Mouse (Mus musculus) neural tube, embryonic 11.5 days (tissue): Measurements from ENCODE around the gene Prrt2. TPM values are rescaled to one million over a fixed set of nuclear protein-coding genes. Genes with fewer than 3 reads are reported as not detected.

Experiments
- ATAC-seq: fragments of 200-750 bp; cut with Nextera tagmentation; 2 replicates; pipeline ENCODE4 v1.8.0; 2017; ENCODE audit warnings: moderate number of reproducible peaks, mild to moderate bottlenecking, moderate TSS enrichment, moderate library complexity; ENCODE audit not compliant: insufficient read depth, low FRiP score, low TSS enrichment
- DNase-seq: peaks from one replicate; pipeline ENCODE4 v3.0.0-alpha.2; 2015; ENCODE audit warnings: low spot score
- H3K27ac ChIP-seq: fragments of 300-500 bp; sonication (generic); 2 replicates; pipeline ENCODE4 v1.5.1; 2014; ENCODE audit warnings: low read depth, mild to moderate bottlenecking, low read length
- H3K27me3 ChIP-seq: fragments of 300-500 bp; sonication (generic); 2 replicates; pipeline ENCODE4 v1.6.1; 2014; ENCODE audit warnings: mild to moderate bottlenecking, low read length, mixed read lengths; ENCODE audit not compliant: control insufficient read depth, insufficient read depth
- H3K36me3 ChIP-seq: fragments of 300-500 bp; sonication (generic); 2 replicates; pipeline ENCODE4 v1.6.1; 2014; ENCODE audit warnings: mild to moderate bottlenecking, low read length, moderate library complexity, mixed read lengths; ENCODE audit not compliant: control insufficient read depth, insufficient read depth
- H3K4me1 ChIP-seq: fragments of 300-500 bp; sonication (generic); 2 replicates; pipeline ENCODE4 v1.6.1; 2014; ENCODE audit warnings: low read length, mixed read lengths; ENCODE audit not compliant: control insufficient read depth, insufficient read depth
- H3K4me2 ChIP-seq: fragments of 300-500 bp; sonication (generic); 2 replicates; pipeline ENCODE4 v1.6.1; 2014; ENCODE audit warnings: low read depth, mild to moderate bottlenecking, moderate library complexity
- H3K4me3 ChIP-seq: fragments of 300-500 bp; sonication (generic); 2 replicates; pipeline ENCODE4 v1.5.1; 2014; ENCODE audit warnings: low read depth, low read length
- H3K9ac ChIP-seq: fragments of 300-500 bp; sonication (generic); 2 replicates; pipeline ENCODE4 v1.6.1; 2014; ENCODE audit warnings: mild to moderate bottlenecking, low read length
- H3K9me3 ChIP-seq: fragments of 300-500 bp; sonication (generic); 2 replicates; pipeline ENCODE4 v1.6.1; 2016; ENCODE audit warnings: low read length; ENCODE audit not compliant: control insufficient read depth
- WGBS: fragments of 180-500 bp; shearing (Covaris S2); extraction: QIAGEN DNeasy Blood & Tissue Kit; methylation state at CpG from one replicate; pipeline ENCODE4 v1.1.7; 2014; 5-methylcytosine and 5-hydroxymethylcytosine counted together
- polyA plus RNA-seq: library from polyadenylated mRNA; unstranded; fragments of >200 nt; fragmentation: Nextera tagmentation; extraction: Ambion mirVana; gene quantifications from 2 replicates; pipeline ENCODE4 v1.2.1, GENCODE M21; 2014

Gene Prrt2
- polyA plus RNA-seq, 1 experiment from 2014 or later = 6.9 TPM

DNA sequence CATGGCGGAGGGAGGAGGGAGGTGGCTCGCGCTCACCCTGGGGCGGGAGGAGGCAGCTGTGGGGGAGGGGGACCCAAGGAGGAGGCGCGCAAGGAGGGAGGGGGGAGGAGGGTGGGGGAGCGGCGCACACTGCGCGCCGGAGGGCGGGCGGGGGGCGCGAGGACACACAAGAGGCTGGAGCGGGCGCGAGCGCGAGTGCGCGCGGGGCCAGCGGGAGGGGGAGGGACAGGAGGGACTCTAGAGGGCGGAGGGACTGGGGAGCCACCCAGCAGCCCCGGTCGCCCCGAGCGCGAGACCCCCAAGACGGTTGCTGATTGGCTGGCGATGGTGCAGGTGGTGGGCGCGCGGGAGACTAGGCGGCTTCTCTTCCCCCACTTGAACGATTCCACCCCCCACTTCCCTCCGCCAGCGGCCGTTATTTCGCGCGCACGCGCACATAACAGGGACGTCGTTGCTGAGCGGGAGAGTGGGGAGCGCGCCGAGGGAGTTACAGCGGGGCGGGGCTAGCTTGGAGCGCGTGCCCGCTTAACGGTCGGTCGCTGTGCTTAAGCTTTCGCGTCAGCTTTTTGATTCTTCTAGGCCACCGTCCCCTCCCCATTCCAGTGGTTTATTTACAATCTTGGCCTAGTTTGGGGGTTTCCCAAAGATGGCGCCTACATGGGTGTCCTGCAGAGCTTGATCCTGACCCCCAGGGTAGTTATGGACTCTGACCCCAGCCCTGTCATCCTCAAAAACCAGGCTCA, 6.1 kb upstream of the Prrt2 start, which contains the start of gene Maz:
TSS of gene Maz (minus strand) at position 54 of the 743 bp plus-strand sequence.
- ATAC-seq (peak; percentile 88), DNase-seq (peak; percentile 100)
- Histone ChIP-seq H3K4me2 (peak within 1 kb of the TSS; percentile 98), H3K36me3 (peaks cover 23% of the 10 kb centered on the region), H3K4me3 (peak within 1 kb of the TSS; percentile 99), H3K27ac (peak within 1 kb of the TSS; percentile 99), H3K4me1 (peaks cover 34% of the 10 kb centered on the region), H3K9ac (peak within 1 kb of the TSS; percentile 99), H3K27me3 (no peaks in the 10 kb centered on the region), H3K9me3 (no peaks in the 10 kb centered on the region)
- 2% methylated on average over 34 of the region's 63 CpGs for WGBS

GRCm38 (mm10) chr7:127026616-127026983, 5.6 kb upstream of the Prrt2 start:
- no peak for ATAC-seq
- peak overlapping the region; percentile 99 for H3K27ac ChIP-seq
- peak overlapping the region; percentile 99 for H3K9ac ChIP-seq
- no peaks in the 10 kb centered on the region for H3K9me3 ChIP-seq
- H3K27me3 ChIP-seq = no peaks in the 10 kb centered on the region
- peaks cover 20% of the 10 kb centered on the region for H3K36me3 ChIP-seq
- no peak for DNase-seq
- WGBS = no CpG with 5 or more reads among the region's 48 CpGs
- peak overlapping the region; percentile 99 for H3K4me3 ChIP-seq
- H3K4me2 ChIP-seq = peak overlapping the region; percentile 98
- H3K4me1 ChIP-seq = peaks cover 38% of the 10 kb centered on the region

DNA sequence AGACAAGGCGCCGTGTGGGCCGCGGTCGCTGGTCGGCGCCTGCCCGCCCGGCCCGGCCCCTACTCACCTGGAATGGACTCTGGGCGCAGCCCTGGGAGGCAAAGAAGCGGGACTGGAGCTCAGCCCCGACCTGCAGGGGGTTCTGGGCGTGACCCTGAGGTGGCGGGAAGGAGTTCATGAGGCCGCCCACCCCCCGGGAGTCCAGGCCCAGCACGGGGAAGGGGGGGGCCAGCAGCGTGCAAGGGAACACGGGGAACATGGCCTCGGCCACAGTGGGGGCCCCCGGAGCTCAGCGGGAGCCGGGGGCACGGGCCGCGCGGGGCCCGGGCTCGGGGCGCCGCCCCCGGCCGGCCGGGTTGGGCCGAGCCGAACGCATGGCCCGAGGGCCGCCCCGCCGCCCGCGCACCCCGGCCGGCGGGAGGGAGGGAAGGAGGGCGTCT, 5.2 kb upstream of the Prrt2 start:
- H3K36me3 ChIP-seq = peaks cover 20% of the 10 kb centered on the region
- peak overlapping the region; percentile 99 for H3K4me3 ChIP-seq
- peak; percentile 75 for DNase-seq
- 0% methylated on average over 18 of the region's 48 CpGs for WGBS
- H3K9me3 ChIP-seq = no peaks in the 10 kb centered on the region
- peak overlapping the region; percentile 98 for H3K4me2 ChIP-seq
- ATAC-seq = peak; percentile 18; the same call in 1 of the 2 replicates
- H3K27me3 ChIP-seq = no peaks in the 10 kb centered on the region
- H3K27ac ChIP-seq = peak overlapping the region; percentile 99
- H3K4me1 ChIP-seq = peaks cover 40% of the 10 kb centered on the region
- peak overlapping the region; percentile 99 for H3K9ac ChIP-seq

GRCm38 (mm10) chr7:127025556-127026160, 4.6 kb upstream of the Prrt2 start:
- Histone ChIP-seq H3K27me3 (no peaks in the 10 kb centered on the region), H3K36me3 (peaks cover 18% of the 10 kb centered on the region), H3K4me3 (peak overlapping the region; percentile 99), H3K27ac (peak overlapping the region; percentile 99), H3K9ac (peak overlapping the region; percentile 99), H3K4me2 (peak overlapping the region; percentile 98), H3K4me1 (peaks cover 41% of the 10 kb centered on the region), H3K9me3 (no peaks in the 10 kb centered on the region)
- ATAC-seq = no peak
- 0% methylated on average over 43 of the region's 65 CpGs for WGBS
- no peak for DNase-seq

DNA sequence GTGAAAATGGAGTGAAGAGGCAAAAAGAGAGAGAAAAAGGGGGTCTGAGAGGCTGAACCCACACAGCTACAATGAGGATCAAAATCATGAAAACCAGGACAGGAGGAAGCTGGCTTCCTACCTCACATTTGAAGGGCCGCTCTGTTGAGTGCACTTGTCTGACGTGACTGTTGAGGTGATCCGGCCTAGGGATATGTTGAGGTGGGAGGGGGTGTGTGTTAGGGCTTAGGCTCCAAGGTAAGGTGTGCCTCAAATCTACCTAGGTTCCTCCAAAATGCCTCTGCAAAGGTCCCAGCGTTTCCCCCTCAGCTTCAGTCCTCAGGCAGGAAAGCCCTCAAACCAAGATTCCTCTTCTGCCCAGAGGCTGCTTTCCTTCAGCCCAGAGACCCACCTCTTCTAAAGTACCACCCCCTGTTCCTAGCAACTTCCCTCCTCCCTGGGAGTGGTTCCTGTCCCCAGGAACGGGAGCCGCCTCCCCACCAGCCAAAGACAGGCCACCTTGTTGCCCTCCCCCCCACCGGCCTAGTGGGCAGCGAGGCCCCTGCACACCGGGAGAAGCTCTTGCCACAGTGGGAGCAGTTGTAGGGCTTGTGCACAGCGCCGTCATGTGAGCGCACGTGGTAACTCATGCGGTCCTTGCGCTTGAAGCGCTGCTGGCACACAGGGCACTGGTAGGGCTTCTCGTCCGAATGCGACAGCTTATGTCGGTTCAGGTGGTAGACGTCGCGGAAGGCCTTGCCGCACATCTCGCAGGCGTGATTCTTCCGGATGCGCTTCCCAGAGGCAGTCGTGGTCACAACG, 3.9 kb upstream of the Prrt2 start:
- H3K9me3 ChIP-seq = no peaks in the 10 kb centered on the region
- H3K9ac ChIP-seq = peak overlapping the region; percentile 99
- H3K4me1 ChIP-seq = peaks cover 44% of the 10 kb centered on the region
- 1% methylated on average over 30 of the region's 30 CpGs for WGBS
- no peaks in the 10 kb centered on the region for H3K27me3 ChIP-seq
- peak overlapping the region; percentile 98 for H3K4me2 ChIP-seq
- peaks cover 13% of the 10 kb centered on the region for H3K36me3 ChIP-seq
- ATAC-seq (peak; percentile 28; the same call in 1 of the 2 replicates), DNase-seq (peak; percentile 80)
- H3K27ac ChIP-seq = peak overlapping the region; percentile 99
- H3K4me3 ChIP-seq = peak overlapping the region; percentile 99

- peak overlapping the region; percentile 99 for H3K9ac ChIP-seq
- WGBS = 43% methylated on average over 19 of the region's 19 CpGs
- peaks cover 44% of the 10 kb centered on the region for H3K4me1 ChIP-seq
- H3K27ac ChIP-seq = peak overlapping the region; percentile 99; the same call in 1 of the 2 replicates
- no peaks in the 10 kb centered on the region for H3K27me3 ChIP-seq
- DNase-seq (no peak), ATAC-seq (no peak)
- peak overlapping the region; percentile 99 for H3K4me3 ChIP-seq
- peaks cover 12% of the 10 kb centered on the region for H3K36me3 ChIP-seq
- H3K9me3 ChIP-seq = no peaks in the 10 kb centered on the region
- H3K4me2 ChIP-seq = peak overlapping the region; percentile 98
Observed at GRCm38 (mm10) chr7:127023896-127024690, 3.1 kb upstream of the Prrt2 start.

DNA sequence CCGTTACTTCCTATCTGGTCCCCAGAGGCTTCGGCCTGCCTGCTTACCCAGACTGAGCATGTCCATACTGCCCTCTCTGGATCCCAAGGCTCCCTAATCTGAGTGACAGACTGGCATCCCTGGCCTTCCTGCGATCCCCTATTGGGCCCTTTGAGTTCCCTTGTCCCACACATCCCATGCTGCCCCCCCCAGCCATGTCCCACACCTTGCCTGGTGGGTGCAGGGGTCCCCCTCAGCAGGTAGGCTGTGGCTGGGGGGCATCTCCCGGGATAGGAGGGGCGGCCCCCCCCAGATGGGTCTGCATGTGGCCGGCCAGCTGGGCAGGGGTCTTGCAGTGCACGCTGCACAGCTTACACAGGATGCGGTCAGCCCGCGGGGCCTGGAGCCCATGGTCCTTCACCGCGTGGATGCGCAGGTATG, 2.3 kb upstream of the Prrt2 start:
- DNase-seq = no peak
- Histone ChIP-seq H3K4me3 (peak overlapping the region; percentile 99), H3K4me1 (peaks cover 44% of the 10 kb centered on the region), H3K4me2 (peak overlapping the region; percentile 98), H3K27ac (0 out of 2 replicates have a peak overlapping the region, but pooled peaks have one; percentile 14), H3K36me3 (peaks cover 12% of the 10 kb centered on the region), H3K27me3 (no peaks in the 10 kb centered on the region), H3K9me3 (no peaks in the 10 kb centered on the region), H3K9ac (peak overlapping the region; percentile 99)
- no peak for ATAC-seq
- 83% methylated on average over 13 of the region's 13 CpGs for WGBS
